Mouse (Mus musculus): ENCODE measurements around the gene Rapgef5.

The Rapgef5 gene

DNA sequence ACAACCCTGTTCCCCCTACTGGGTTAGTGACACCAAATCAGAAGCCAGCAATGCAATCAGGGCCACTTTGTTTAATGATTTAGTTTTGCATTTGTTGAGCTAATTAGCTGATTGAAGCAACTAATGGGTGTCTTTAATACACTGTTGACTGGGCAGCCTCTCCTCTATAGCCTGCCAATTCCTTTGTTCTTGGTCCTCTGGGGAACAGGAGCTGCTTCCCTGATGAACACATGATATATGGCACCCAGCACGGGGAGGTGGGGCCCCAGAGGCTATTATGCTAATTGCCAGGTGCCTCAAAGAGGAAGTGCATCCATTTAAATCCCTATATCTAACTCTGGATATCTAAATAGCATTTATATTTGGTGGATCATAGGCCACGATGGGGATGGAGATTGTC is 111.0 kb downstream of the Rapgef5 start:
- no peak for TF ChIP-seq GATA4 (IDR thresholded peaks at IDR 0.05; ENCODE audit: insufficient replicate concordance, low read length)

- TF ChIP-seq GATA4 (IDR thresholded peaks at IDR 0.05; ENCODE audit: insufficient replicate concordance, low read length), result no peak
Measured at GRCm38 (mm10) chr12:117628321-117629093, 112.2 kb downstream of the Rapgef5 start.

- peak; percentile 88 for TF ChIP-seq GATA4 (IDR thresholded peaks at IDR 0.05; ENCODE audit: insufficient replicate concordance, low read length)
Measured at GRCm38 (mm10) chr12:117632133-117632532, 115.9 kb downstream of the Rapgef5 start.

- no peak for TF ChIP-seq GATA4 (IDR thresholded peaks at IDR 0.05; ENCODE audit: insufficient replicate concordance, low read length)
Measured at GRCm38 (mm10) chr12:117636139-117636772, 120.0 kb downstream of the Rapgef5 start.

- TF ChIP-seq GATA4 (IDR thresholded peaks at IDR 0.05; ENCODE audit: insufficient replicate concordance, low read length), result no peak
Measured at GRCm38 (mm10) chr12:117636969-117637368, 120.7 kb downstream of the Rapgef5 start.

DNA sequence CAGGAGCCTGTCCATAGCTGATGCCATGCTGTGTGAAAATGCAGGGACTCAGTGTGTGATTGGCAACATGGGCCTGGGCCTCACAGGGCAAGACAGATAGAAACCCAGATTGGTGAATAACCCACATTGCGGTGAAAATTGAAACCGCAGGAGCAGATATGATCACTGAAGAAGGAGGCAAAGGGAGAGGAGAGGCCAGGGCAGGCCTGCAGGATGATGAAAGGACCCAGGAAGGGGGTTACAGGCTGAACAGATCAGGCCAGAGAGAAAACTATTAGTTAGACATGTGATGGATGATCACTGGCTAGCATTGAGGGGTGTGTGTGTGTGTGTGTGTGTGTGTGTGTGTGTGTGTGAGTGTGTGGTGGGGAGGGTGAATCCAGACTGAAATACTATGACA is 122.6 kb downstream of the Rapgef5 start:
- no peak for TF ChIP-seq GATA4 (IDR thresholded peaks at IDR 0.05; ENCODE audit: insufficient replicate concordance, low read length)

DNA sequence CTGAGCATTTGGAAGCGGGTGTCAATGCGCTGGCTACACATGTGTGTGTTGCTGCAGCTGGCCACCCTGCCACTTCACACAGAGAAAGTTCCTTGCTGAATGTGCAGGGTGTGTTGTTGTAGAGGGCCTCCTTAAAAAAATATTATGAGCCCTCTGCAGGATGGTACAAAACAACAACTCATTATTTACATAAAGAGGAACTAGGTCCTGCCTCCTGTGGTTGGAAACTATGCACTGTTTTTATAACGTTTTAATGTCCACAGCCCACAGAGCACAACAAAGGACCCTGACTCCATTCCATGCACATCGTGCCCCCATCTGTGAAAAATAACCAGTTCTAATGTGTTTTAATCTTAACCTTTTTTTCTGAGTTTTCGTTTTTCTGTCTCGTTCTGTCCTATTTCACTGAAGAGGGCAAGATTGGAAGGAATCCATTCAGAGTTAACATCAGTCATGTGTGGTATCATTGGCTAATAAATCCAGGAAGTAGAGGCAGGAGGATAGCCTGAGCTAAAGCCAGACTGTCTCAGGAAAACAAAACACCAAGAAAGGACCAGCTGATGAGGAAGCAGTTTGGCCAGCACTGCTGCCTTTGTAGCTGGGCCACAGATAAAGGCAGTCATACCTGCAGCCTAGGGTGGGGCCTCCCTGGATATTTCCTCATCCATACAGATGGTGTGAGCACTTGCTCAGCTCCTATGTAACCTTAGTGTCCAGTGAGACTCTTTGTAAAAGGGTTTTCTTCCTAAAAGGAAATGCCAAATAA is 123.3 kb downstream of the Rapgef5 start:
- TF ChIP-seq GATA4 (IDR thresholded peaks at IDR 0.05; ENCODE audit: insufficient replicate concordance, low read length), result no peak

DNA sequence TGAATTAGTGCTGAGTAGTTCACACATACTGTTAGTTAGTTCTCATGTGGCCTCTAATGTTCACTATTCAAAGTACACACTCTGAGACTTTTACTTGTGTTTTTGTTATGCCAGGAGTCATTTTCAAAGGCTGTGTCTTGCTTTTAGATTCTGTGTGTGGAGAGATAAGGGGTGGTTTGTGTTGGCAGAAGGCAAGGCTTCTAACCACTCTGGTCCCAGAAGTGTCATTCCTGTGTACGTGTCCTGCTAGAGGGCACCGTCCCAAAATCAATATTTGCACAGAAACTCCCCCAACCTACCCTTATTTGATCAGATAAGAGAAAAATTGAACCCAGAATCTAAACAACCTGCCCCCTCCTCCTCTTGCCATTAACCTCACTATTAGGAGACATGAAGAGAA is 126.2 kb downstream of the Rapgef5 start:
- no peak for TF ChIP-seq GATA4 (IDR thresholded peaks at IDR 0.05; ENCODE audit: insufficient replicate concordance, low read length)

DNA sequence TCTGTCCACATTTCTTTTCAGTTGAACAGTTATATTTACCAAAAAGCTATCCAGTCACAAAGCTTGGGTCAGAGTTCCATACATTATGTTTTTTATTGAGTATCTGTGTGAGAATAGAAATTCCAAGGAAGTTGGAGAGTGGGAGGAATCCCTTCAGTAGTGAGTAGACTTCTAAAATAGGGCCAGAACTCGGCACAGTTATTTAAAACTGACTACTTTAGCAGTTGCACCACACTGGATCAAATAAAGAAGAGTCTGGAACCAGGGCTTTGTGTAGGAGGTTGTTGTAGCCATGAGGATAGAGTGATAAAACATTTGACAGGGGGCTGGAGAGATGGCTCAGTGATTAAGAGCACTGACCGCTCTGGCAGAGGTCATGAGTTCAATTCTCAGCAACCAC is 129.5 kb downstream of the Rapgef5 start:
- no peak for TF ChIP-seq GATA4 (IDR thresholded peaks at IDR 0.05; ENCODE audit: insufficient replicate concordance, low read length)

- no peak for TF ChIP-seq GATA4 (IDR thresholded peaks at IDR 0.05; ENCODE audit: insufficient replicate concordance, low read length)
Measured at GRCm38 (mm10) chr12:117653920-117654472, 137.7 kb downstream of the Rapgef5 start.

DNA sequence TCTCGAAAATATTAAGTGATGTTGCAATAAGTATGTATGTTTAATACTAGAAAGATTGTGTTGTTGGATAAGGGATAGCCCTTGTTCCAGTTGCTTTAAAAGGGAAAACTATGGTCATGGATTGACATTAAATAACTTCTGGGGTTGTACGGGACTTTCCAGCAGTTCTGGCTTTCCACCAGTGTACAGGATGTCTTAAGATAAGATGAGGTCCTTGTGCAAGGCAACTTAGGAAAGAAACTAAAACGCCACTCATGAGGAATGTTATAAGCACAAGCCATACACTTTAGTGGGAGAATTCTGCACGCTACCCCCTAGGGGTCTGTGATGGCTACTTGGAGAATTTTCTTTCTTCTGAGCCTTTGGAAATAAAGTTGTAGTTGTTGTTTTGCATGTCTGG is 140.7 kb downstream of the Rapgef5 start:
- peak; percentile 93 for TF ChIP-seq GATA4 (IDR thresholded peaks at IDR 0.05; ENCODE audit: insufficient replicate concordance, low read length)

DNA sequence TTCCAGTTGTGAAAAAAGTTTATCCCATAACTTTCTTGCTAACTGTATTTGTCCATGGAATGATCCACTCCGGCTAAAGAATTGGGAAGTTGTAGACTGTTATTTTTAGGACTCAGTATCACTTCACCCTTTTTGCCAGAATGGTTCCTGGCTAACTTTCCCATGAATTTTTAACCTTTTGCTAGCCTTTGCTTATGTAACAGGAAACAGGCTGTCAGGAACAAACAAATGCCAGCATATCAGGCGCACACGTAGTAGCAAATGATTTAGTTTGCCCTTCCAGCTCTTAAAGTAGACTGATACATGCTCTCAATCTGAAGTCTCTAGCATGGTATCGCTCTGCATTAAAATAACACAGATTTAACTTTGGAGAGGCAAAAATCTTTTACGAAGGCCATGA is 141.5 kb downstream of the Rapgef5 start:
- peak; percentile 79 for TF ChIP-seq GATA4 (IDR thresholded peaks at IDR 0.05; ENCODE audit: insufficient replicate concordance, low read length)

DNA sequence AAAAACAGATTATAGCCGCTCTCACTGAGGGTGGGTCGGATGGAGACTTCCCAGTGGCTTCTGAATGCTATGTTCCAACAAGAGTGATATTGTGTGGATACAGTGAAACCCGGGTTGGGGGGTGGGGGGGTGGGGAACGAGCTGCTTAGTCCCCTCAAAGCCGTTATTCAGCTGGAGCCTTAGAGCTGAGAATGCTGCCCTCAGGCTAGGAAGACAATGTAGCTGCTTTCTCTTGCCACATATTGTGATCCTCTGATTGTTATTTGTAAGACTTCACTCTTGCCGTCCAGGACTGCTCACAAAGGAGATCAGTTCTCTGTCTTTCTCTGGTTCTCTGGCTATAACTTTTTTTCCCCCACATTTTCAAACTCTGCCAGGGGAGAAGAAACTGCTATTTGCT is 142.5 kb downstream of the Rapgef5 start:
- TF ChIP-seq GATA4 (IDR thresholded peaks at IDR 0.05; ENCODE audit: insufficient replicate concordance, low read length), result no peak

GRCm38 (mm10) chr12:117660361-117660760 is 144.1 kb downstream of the Rapgef5 start:
- TF ChIP-seq GATA4 (IDR thresholded peaks at IDR 0.05; ENCODE audit: insufficient replicate concordance, low read length), result no peak

DNA sequence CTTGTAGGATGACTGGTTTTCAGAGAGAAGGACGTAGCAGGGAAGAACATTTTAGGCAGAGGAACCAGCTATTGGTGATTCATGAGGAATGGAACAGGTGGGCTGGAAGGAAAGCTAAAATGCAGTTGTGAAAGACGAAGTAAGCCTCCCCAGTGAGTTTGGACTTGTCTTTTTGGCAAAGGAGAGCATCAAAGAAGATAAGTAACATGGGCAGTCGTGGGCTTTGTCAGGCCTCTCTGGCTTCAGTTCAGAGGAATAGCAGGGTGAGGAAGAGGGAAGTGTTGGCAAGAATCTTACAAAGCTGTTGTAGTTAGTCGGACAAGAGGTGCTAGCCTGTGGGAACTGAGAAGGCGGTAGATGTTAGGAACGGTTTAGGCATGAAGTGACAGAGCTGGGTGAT is 145.6 kb downstream of the Rapgef5 start:
- no peak for TF ChIP-seq GATA4 (IDR thresholded peaks at IDR 0.05; ENCODE audit: insufficient replicate concordance, low read length)

- peak; percentile 95; the same call in 1 of the 2 replicates for TF ChIP-seq GATA4 (IDR thresholded peaks at IDR 0.05; ENCODE audit: insufficient replicate concordance, low read length)
Measured at GRCm38 (mm10) chr12:117663637-117664036, 147.4 kb downstream of the Rapgef5 start.
